Mouse (Mus musculus) cerebellum, postnatal 4 days (tissue): Measurements from ENCODE around the gene Kcnmb1.

Source experiments
- DNase-seq, 2 experiments: peaks; one replicate each; pipeline ENCODE4 v3.0.0; 2022; ENCODE audit warnings: low spot score in 2 of 2, mixed read lengths in 1 of 2

The Kcnmb1 gene

DNA sequence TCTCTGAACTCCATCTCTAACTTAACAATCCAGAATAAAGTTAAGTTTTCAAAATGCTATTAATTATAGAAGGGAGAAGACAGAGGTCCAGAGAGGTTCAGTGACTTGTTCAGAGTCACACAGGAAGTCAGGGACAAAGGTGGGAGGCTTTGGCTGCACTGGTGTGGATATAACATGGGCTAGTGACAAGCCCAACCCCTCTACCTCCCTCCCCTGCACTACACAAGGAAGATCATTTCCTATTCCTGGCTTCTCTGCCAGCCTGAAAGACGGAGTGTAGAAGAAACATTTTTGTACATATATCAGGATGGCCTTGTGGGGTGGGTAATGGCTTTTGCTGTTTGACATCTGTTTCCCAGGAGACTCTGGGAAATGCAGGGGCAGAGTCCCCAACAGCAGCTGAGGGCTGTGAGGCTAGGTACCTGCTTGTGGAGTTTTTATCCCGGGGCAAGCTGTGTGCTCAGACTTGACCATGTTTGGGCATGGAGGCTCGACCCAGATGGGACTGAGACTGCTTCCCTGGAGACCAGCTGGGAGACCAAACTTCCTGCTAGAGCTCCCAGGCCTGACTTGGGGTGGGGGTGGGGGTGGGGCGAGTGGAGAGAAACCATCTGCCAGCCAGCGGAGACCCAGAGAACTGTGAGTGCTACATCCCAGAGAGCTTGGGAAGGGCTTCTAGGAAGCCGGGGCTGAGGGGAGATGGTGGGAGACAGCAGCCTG is at the start of gene Kcnmb1:
Gene Kcnmb1, plus strand, starts transcription at position 326 of the 720 bp plus-strand sequence.
- no peak for DNase-seq

DNA sequence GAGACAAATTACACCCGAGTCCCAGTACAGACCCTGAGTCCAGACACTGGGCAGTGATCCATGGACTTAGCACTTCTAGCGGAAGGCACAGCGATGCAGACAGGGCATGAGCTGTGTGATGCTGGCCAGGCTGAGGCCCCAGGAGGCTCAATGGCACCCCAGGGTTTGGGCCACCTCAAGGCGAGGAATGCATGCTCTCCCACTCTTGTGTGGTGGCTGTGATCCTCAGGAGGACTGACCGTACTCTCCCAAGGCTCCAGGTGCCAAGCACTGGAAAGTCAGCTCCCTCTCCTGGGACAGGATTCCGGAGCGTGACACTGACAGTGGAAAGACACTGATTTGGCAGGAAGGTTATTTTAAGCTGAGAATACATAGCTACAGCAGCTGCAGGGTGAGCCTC is 49.8 kb upstream of the Kcnmb1 start:
- DNase-seq, result no peak

DNA sequence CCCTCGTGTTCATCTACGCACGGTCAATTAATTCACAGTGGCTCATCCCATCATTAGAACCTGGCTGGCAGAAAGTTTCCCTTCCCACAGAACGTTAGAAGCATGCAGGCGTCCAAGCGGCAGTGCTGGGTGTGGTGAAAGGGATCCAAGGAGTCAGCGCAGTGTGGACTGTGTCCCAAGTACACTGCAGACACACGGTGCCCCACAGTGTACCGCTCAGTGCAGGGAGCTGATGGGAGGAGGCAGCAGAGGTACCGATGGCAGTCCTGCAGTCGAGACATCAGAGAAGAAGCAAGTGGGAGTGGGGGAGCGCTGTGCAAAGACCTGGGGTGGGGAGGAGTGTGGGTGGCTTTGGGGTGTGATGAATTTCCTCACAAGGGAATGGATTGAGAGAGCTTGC is 48.6 kb upstream of the Kcnmb1 start:
- DNase-seq, result no peak

DNA sequence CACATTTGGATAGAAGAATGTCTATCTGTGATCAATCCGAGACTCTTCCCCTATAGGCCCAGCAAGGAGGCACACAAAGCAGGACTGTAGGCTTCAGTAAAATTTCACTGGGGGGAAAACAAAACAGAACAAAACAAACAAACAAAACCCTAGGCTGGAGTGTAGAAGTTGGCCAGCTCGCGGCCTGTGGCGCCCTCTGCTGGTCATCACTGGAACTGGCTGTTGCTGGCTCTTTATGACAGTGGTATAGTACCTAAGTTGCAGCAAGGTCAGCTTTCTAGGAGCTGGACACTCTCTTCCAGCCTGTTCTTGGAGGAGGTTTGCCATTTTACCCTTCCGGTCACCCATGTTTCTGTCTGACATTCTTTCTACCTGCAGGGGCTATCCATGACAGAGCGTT is 45.2 kb upstream of the Kcnmb1 start:
- DNase-seq, result peak; percentile 82 to 89

DNA sequence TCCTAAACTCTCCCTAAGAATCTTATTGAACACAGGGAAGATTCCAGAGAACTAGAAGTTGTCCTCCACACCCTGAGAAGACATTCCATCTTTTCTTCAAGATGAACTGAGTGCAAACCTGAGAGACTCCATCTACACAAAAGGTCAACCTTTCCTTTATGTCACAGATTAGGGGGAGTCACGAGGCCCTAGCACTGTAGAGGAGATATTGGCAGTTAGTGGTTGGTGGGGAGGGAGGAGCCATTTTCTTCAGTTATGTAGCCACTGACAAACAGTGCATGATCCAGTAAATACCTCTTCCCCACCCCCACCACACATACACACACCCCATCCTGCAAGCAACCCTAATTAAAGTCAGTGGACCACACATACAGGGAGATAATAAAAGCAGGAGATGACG is 44.4 kb upstream of the Kcnmb1 start:
- no peak for DNase-seq

DNA sequence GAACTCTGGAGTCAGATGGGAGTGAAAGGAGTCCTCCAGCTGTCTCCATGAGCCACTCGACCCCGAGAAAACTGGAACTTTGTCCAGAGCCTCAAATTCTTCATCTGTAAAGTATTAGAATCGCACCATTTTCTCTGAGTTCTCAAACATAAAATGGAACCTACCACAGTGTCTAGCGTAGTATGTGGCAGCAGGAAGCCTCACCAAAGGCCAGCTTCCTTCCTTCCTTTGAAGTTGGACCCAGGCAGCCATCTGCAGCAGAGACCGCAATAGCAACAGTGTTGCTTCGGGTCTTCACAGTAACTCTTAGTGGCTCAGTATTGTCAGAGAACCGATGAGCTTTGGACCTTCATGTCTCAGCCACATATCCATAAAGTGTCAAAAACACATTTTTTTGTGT is 43.0 kb upstream of the Kcnmb1 start:
- no peak for DNase-seq

DNA sequence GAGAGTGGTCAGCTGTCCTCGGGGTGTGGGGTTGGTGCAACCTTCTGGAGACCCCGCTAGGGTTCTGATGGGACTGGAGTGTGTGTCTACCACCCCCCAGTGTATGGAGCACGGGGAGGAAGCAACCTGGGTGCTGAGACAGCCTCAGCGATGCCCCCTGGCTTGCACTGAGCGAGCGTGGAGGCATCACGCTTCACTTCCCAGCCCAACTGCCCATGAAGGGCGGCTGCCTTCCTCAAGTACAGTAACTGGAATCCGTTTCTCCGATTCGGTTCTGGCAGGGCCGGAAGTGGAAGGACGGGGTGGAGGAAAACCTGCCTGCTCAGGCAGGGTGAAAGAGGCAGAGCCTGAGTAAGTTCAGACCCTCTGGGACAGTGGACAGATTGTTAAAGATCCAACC is 41.4 kb upstream of the Kcnmb1 start:
- DNase-seq, result no peak

DNA sequence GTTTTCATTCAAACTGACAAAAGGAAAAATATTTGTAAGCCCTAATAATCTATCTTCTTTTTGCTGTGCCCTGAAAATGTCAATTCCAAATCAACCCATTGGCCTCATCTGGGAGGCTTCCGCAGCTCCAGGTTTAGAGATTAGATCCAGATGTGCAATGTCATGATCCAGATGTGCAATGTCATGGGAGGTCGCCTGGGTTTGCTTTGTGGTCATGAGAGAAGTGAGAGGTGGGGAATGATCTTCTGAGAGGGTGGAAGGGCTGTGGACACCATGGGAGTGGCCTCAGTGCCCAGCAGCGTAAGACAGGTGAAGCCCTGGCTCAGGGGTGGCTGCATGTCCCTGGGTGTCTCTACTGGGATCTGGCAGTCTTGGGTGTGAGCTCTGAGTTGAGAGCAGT is 39.8 kb upstream of the Kcnmb1 start:
- no peak for DNase-seq

DNA sequence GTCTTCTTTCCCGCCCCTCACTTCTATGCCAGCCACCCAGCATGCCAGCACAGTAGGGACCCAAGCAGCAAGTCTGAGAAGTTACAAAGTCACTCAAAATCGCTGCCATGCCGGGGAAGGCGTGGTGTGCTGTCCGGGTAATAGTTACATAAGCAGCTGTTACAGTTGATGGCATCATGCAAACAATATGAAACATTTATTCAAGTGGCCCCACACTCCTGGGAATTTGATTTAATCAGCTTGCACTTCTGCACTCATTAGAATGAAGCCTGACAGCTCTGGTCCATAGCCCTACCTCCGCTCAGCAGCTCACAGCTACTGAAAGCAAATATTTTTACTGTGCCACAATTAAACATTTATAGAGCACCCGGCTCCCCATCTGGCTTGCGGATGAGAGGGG is 37.0 kb upstream of the Kcnmb1 start:
- no peak for DNase-seq

DNA sequence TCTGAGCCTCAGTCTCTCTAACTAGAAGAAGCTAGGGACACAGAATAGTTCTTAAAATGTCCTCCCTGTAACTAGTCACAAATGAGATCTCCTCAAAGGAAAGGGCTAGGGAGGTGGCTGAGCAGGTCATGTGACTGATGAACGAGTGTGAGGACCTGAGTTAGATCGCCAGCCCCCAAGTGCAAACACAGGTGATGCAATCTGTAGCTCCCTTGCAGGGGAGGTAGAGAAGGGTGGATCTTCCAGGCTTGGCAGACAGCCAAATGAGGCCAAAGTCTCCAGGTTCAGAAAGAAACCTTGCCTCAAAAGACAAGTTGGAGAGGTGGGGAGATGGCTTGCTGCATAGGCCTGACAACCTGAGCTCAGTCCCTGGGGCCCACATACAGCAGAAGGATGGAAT is 36.3 kb upstream of the Kcnmb1 start:
- DNase-seq, result no peak

DNA sequence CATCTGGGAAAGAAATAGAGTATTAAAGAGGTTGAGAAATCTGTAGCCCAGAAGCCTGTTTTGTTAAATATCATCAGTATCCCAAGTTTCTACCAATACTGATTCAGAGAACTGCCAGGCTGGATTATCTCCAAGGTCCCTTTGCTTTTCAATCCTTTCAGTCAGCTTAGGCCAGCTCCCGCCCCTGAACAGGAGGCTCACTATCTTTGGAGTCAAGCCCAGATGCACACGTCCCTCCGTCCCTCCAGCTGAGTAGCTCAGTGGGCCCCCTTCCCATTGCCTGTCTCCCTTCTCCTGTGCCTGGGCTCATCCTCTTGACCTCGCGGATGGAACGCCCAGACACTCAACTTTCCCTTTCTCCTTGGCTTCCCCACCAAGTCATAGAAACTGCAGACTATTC is 35.5 kb upstream of the Kcnmb1 start:
- no peak for DNase-seq

DNA sequence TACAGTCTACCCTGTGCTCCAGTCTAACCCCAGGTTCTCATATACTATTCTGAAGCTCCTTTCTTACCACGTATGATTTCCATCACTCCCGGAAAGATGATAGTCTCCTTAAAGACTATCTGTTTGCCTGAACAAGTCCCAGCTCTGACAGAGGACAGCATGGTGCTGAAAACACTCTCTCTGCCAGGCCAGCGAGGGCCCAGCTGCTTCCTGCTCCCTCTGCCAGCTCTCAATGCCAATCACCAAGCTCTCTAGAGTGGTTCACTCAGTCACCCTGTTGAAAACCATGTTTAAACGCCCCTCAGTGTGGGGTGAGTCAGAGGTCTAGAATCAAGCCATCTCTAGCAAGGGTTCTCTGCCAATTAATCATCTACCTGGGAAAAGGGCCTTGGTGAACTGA is 35.0 kb upstream of the Kcnmb1 start:
- peak in 1 of 2 experiments; percentile 47 for DNase-seq

DNA sequence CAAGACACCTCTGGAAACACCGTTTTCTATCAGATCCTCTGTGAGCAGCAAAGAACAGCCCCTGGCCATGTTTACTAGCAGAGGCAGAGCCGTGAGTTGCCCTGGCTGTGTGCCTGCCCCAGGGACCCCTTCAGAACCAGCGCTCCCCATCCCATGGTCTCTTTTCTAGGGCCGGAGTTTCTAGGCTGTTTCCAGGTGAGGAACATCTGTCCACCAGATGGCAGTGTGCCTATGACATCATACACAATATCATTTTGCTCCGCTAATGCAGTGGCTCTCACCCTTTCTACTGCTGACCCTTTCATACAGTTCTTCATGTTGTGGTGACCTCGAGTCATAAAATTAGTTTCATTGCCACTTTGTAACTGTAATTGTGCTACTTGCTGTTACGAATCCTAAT is 34.2 kb upstream of the Kcnmb1 start:
- DNase-seq, result peak in 1 of 2 experiments; percentile 34

DNA sequence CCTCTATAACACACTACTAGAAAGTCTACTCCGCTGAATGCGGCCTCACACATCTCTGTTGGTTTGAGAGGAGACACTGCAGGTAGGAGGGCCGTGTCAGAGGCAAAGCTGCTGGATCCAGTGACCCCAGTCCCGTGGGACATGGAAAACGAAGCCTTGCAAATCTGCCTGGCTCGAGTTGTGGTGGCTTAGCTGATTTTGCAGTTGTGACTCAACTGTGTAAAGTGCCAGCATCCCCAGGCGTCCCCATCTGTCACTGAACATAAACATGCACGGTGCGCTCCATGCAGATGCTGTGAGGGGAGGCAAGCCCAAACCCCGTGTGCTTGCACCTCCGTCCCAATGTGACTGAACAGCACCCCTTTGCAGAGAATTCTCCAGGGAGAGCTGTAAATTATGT is 33.4 kb upstream of the Kcnmb1 start:
- no peak for DNase-seq

DNA sequence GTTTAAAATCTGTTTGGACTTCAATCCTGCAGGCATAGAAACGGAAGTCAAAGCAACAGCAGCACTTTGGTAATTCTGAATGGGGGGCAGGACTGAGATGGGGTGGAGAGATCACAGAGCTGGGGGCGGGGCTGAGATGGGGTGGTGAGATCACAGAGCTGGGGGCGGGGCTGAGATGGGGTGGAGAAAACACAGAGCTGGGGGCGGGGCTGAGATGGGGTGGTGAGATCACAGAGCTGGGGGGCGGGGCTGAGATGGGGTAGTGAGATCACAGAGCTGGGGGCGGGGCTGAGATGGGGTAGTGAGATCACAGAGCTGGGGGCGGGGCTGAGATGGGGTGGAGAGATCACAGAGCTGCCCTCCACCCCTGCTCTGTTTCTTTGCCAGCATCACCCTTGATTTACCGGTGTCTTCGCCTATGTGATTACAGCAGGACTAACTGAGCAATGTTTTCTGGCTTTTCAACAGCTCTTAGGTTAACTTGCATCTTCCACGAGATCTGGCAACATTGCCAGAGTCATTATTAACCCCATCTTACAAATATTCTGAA is 30.9 kb upstream of the Kcnmb1 start:
- no peak for DNase-seq

DNA sequence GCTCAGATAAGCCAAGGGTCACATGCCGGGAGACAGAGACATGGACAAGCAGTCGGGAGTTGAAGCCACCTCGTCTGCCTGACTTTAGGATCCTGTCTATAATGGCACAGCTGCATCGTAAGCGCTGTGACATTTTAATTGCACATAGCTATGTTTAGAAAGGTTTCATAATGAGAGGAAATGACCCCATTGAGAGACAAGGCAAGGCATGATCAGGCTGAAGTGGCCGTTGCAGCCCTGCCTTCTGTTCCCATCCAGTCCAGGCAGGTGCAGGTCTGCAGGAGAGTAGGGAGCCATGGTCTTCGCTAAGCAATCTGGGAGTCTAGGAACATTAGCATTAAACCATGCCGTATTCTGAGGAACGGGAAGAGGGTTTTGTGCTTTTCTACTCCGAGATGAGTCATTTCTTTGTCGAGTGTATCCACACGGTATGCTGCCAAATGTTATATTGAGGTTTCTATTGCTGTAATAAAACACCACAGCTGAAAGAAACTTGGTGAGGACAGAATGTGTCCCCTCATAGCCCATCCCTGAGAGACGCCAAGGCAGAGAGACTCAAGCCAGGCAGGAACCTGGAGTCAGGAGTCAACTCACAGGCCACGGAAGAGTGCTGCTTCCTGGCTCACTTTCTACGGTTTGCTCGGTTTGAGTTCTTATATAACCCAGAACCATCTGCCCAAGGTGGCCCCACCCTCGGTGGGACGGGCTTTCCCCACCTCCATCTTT is 30.3 kb upstream of the Kcnmb1 start:
- no peak for DNase-seq

DNA sequence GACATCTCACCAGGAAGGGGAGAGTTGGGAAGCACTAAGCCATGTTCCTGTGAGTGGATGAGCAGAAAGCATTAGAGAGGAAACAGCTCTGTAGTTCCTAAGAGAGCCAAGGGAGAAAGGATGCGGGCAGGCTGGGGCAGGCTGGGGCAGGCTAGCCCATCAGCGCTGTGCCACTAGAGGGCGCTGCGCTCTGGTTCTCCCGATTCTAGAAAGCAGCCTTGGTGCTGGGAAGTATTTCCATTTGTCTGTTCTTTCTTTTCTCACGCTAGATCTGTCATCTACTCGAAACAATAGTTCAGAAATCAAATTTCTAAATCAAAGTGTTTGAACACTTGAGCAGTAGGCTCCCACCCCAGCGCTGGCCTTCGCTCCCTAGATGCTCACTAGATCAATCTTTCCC is 28.5 kb upstream of the Kcnmb1 start:
- DNase-seq, result no peak

DNA sequence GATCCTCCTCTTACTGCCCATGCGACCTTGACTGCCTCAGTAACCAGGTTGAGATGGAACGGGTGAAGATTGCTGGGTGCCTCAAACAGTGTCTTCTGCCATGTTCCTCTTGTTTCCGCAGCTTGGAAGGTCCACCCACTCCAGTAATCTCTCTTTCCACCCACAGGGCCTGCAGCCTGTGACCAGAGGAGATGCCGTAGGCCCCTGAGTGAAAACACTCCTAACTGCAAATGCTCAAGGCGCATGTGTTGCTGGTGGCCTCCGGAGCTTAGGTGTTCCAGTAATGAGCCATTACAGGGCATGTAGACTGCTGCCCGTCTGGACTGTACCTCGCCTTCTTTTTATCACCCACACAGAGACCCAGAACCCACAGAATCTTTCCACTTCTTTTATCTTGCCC is 25.2 kb upstream of the Kcnmb1 start:
- DNase-seq, result no peak

DNA sequence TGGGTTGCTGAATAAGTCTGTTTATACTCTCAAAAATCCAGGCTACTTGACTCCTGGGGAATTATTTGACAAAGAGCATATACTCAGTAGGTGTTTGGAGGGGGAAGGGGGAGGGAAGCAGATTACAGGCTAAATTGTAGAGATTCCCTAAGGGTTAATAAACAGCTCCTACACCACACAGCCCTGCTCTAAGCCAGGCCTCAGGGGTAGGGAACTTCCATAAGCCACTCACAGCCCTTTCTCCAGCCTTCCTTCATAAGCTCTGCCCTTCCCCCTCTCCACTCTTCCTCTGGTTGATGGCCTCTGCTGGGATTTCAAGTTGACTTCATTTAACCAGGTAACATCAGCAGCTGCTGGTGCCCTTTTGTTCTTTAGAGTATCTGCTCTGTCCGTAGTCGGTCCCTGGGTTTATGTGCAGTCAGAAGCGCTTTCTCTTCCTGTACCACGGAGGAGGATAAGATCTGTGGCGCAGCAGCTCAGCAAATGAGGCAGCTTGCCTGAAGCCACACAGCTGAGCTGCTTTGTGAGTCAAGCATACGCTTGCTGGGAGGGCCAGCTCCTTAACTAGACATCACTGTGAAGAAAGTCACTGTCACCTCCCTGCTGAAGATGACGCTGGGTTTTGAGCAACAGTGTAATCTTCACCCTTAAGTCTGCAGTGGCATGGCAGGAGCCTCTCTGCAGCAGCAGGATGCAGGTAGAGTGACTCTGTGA is 24.1 kb upstream of the Kcnmb1 start:
- DNase-seq, result no peak

DNA sequence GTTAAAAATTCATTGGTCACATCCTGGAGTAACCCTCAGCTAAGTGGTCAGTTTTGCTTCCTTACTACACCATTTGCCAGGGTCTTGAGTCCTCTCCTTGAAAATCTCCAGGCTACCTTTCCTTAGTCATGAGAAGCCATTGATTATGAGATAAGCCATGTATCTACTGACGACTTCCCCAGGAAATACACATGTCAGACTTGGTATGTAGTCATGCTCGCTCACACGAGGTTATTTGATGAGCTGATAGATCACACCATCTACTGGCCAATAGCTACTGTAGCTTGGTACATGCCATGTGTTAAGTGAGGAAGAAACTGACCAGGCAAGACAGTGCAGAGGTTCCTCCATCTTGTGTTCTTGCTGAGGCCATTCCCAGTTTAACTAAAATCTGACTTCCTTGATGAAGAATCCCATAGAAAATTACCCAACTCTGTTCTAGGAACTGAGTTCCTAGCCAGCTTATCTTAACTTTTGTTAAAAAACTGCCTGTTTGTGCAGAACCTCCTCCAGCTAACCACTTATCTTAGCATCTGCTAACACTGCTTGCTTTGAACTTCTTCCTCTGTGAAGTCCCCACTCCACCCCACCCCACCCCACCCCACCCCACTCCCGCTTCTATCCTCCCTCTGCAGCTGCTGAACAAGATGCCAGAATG is 23.2 kb upstream of the Kcnmb1 start:
- DNase-seq, result no peak

DNA sequence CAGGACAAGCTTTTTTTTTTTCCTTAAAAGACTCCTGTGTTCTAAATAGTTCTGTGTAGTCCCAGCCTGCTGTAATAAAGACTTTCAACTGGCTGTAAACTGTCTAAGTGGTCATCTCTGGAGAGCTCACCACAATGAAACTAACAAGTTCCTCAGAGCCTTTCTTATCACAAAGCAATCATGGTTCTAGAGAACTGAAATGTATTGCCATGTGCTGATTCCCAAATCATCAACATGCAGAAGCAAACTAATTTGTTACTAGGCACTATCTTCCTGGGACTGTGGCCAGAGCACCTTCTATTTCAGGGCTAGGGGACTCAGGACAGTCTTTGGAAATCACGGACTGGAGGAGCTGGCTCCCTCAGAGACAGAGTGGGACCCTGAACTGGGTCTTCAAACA is 19.2 kb upstream of the Kcnmb1 start:
- DNase-seq, result no peak
